28 mouse cellular contexts compared by ENCODE assay signal in the genomic region with DNA sequence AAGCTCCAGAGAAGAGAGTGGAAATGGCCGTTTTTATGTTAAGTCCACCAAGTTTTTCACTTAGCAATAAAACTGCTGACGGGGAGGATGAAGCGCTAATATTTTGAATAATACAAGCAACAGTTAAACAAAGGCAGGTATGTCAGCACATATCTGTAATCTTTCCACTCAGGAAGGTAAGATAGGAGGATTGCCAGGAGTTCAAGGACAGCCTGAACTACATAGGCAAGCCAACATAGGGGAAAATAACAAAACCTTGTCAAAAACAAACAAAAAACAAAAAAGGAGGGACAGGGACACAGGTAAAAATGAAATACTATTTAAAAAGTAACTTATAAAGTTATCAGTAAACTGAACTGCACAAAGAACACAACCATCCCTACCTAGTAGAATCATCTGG.
"Had no signal": no experiment of that assay in that cellular context is flagged by ENCODE, and none has a peak within 500 bp of the region (broad histone marks: within the 10 kb centered on the region; RNA-seq: fewer than 3 reads in every experiment).

No protein-coding gene starts in this region.

- H3K36me3 ChIP-seq: limb, embryonic 10.5 days; limb, embryonic 12.5 days; limb, embryonic 13.5 days; limb, embryonic 15.5 days; liver, embryonic 12.5 days; liver, embryonic 13.5 days; liver, embryonic 15.5 days; lung, embryonic 15.5 days; midbrain, embryonic 12.5 days; midbrain, embryonic 13.5 days; midbrain, embryonic 15.5 days; neural tube, embryonic 12.5 days had no signal

- H3K27ac ChIP-seq: left cerebral cortex, adult 2 months; limb, embryonic 10.5 days; limb, embryonic 12.5 days; limb, embryonic 13.5 days; limb, embryonic 15.5 days; liver, embryonic 12.5 days; liver, embryonic 13.5 days; liver, embryonic 14.5 days; liver, embryonic 15.5 days; lung, embryonic 15.5 days; macrophage; midbrain, embryonic 10.5 days; midbrain, embryonic 12.5 days; midbrain, embryonic 13.5 days; midbrain, embryonic 15.5 days; neural tube, embryonic 12.5 days had no signal

- H3K9ac ChIP-seq: limb, embryonic 12.5 days; limb, embryonic 13.5 days; limb, embryonic 15.5 days; liver, embryonic 12.5 days; liver, embryonic 13.5 days; liver, embryonic 14.5 days; liver, embryonic 15.5 days; liver, postnatal 0 days; lung, embryonic 14.5 days; lung, embryonic 15.5 days; midbrain, embryonic 12.5 days; midbrain, embryonic 13.5 days; midbrain, embryonic 15.5 days; neural tube, embryonic 12.5 days had no signal

- DNase-seq: left cerebral cortex, postnatal 4 days; liver, embryonic 13.5 days; liver, postnatal 0 days; lung, adult 18-20 months; lung, adult 2 months; lung, embryonic 14.5 days; lung, postnatal 10 days; lung, postnatal 14 days; lung, postnatal 36 days; lung, postnatal 4 days; midbrain, embryonic 14.5 days had no signal

- H3K4me1 ChIP-seq: limb, embryonic 10.5 days; limb, embryonic 12.5 days; limb, embryonic 13.5 days; limb, embryonic 15.5 days; liver, embryonic 12.5 days; liver, embryonic 13.5 days; liver, embryonic 15.5 days; lung, embryonic 15.5 days; megakaryocyte, embryonic 14.5 days; midbrain, embryonic 10.5 days; midbrain, embryonic 12.5 days; midbrain, embryonic 13.5 days; midbrain, embryonic 15.5 days; neural tube, embryonic 12.5 days had no signal

- H3K4me3 ChIP-seq: left cerebral cortex, adult 2 months; limb, embryonic 10.5 days; limb, embryonic 12.5 days; limb, embryonic 13.5 days; limb, embryonic 15.5 days; liver, embryonic 12.5 days; liver, embryonic 13.5 days; liver, embryonic 15.5 days; lung, embryonic 15.5 days; megakaryocyte, embryonic 14.5 days; midbrain, embryonic 10.5 days; midbrain, embryonic 12.5 days; midbrain, embryonic 13.5 days; midbrain, embryonic 15.5 days; myocyte; neural tube, embryonic 12.5 days had no signal

- H3K27me3 ChIP-seq: limb, embryonic 12.5 days; limb, embryonic 13.5 days; limb, embryonic 15.5 days; liver, embryonic 12.5 days; liver, embryonic 13.5 days; liver, embryonic 15.5 days; lung, embryonic 15.5 days; midbrain, embryonic 12.5 days; midbrain, embryonic 13.5 days; midbrain, embryonic 15.5 days; neural tube, embryonic 12.5 days had no signal
